Mouse (Mus musculus): ENCODE measurements around the gene Pla2g12a.

Gene Pla2g12a

GRCm38 (mm10) chr3:129893143-129893542 lies 14.7 kb downstream of the Pla2g12a start:
- intact Hi-C loops (cut with DNase I): no loop called here

DNA sequence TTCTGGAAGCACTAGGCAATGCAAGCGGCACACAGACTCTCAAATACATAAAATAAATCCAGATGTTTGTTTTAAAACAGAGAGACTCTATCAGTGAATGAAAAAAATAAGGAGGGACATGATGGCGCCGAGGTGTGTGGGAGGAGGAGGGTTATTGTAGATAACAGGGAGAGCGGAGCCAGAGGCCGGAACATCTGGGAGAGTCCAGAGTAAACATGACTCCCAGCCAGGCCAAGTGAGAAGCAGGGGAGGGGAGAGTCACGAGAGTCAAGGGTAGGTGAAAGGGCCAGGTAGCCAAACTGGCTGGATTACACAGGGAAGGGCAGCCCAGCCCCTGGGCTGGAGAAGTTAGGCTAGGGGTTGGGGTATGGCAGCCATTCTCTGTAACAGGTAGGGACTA lies 18.2 kb downstream of the Pla2g12a start:
- intact Hi-C loops (cut with DNase I): no loop called here

GRCm38 (mm10) chr3:129898886-129899285 lies 20.5 kb downstream of the Pla2g12a start:
- intact Hi-C loops (cut with DNase I): no loop called here

DNA sequence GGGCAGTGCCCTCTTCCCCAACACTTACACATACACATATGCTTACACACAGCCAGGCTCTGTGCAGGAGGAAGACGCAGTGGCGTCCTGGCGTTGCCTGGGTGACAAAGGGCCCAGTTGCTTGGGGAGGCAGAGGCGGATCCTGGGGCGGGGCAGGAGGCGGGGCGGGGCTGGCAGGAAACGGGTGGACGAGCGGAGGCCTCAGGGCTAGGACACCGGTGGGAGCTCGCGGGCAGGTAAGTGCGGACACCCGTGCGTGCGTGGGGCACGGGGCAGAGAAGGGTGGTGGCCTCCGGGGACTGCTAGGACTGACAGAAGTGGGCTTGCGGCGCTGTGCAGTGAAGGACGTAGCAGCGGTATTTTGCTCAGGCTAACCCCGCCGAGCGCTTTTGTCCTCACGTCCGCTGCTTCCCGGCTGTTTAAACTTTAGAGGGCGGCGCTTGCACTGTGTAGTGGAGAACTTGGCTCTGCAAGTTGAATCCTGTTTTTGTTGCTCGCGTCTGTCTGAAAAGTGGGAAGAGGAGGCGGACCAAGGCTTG lies 22.9 kb downstream of the Pla2g12a start, which contains the start of gene Casp6:
Casp6 (plus strand) TSS at position 155 of the 539 bp plus-strand sequence.
- intact Hi-C loops (cut with DNase I): loop anchor here (1.0 kb wide), 1 partner anchor 22 kb away; no protein-coding TSS in a partner anchor

GRCm38 (mm10) chr3:129903369-129903768 lies 25.0 kb downstream of the Pla2g12a start:
- intact Hi-C loops (cut with DNase I): no loop called here

- intact Hi-C loops (cut with DNase I): no loop called here
Observed at GRCm38 (mm10) chr3:129903866-129904265, 25.5 kb downstream of the Pla2g12a start.

DNA sequence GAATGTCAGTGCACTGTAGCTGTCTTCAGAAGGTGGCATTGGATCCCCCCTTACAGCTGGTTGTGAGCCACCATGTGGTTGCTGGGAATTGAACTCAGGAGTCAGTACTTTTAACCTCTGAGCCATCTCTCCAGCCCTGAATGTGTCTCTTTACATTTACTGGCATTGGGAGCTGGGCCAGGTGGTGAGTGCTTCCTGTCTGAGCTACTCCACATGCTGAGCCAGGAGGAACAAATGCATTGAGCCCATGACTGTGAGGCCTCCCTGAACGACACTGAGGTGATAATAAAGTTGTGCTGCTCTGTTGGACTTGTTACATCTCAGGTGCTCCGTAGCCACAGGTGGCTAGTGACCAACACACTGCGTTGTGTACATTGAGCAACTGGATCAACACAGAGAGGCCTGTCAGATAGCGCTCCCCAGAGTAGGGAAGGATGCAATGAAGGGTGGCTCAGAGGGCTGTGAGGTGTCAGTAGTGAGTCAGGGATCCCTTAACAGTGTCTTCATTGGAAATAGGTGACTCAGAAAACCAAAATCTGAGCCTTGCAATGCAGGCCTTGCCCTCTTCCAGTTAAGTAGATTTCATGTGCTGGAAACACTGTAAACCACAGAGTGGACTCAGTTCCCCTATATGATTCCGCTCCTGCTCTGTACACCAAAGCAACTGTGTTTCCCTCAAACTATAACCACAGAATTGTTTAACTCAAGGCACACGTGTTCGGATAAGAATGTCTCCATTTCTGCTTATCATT lies 26.2 kb downstream of the Pla2g12a start:
- intact Hi-C loops (cut with DNase I): no loop called here

- intact Hi-C loops (cut with DNase I): no loop called here
Observed at GRCm38 (mm10) chr3:129912025-129912424, 33.6 kb downstream of the Pla2g12a start.

GRCm38 (mm10) chr3:129913241-129913640 lies 34.8 kb downstream of the Pla2g12a start:
- intact Hi-C loops (cut with DNase I): no loop called here

GRCm38 (mm10) chr3:129917424-129917823 lies 39.0 kb downstream of the Pla2g12a start:
- intact Hi-C loops (cut with DNase I): loop anchor here (5.0 kb wide), 1 partner anchor 65 kb away; no protein-coding TSS in a partner anchor

DNA sequence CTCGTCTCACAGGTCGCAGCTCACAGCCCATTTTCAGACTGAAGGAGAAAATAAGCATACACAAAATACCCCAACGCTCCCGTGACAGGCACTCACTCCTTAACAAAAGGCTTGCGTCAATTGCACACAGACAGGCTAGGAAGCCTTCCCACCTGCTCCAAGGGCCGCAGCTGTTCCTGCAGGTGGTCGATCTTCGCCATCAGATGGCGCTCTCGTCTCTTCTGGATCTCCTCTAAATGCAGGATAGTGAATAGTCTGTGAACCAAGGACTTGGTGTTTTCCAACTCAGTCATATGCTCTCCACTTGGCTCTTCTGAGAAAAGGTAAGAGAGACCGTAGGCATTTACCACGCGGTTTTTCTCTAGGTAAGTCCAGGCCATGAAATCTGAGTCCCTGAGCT lies 40.0 kb downstream of the Pla2g12a start:
- intact Hi-C loops (cut with DNase I): loop anchor here (2.0 to 5.0 kb wide), 2 partner anchors 64 to 162 kb away; no protein-coding TSS in a partner anchor

DNA sequence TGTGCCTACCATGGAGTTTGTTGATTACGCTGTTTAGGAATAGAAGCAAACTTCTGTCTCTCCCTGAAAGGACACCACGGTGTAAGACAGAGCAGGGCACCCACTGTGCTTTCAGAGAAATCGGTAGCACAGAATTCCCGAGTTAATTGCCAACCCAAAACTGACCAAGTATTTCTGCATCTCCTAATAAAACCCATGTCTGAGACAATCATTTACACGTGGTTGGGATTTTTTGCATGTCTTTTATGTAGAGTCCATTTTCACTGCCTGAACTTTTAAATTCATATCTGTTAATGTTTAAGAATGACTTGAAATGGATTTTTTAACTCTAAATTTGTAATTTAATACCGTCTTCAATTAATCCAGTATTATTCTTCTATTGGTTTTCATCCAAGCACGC lies 45.2 kb downstream of the Pla2g12a start:
- intact Hi-C loops (cut with DNase I): no loop called here

DNA sequence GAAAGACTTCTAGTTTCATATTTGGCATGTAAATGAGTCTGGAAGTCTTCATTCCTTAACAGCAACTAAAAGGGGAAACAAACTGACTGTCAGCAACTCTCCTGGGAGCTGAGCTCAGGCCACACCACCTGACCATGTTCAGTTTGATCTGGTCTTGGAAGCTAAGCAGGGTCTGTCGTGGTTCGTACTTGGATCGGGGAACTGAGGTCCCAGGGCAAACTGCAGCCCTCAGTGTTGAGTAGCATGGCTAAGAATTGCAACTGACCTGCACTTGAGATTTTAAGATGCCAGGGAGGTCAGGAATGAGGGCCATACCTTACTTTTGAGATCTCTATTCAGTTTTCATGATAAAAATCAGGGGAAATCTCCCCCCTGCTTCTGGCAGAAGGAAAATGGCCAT lies 47.5 kb downstream of the Pla2g12a start:
- intact Hi-C loops (cut with DNase I): no loop called here

DNA sequence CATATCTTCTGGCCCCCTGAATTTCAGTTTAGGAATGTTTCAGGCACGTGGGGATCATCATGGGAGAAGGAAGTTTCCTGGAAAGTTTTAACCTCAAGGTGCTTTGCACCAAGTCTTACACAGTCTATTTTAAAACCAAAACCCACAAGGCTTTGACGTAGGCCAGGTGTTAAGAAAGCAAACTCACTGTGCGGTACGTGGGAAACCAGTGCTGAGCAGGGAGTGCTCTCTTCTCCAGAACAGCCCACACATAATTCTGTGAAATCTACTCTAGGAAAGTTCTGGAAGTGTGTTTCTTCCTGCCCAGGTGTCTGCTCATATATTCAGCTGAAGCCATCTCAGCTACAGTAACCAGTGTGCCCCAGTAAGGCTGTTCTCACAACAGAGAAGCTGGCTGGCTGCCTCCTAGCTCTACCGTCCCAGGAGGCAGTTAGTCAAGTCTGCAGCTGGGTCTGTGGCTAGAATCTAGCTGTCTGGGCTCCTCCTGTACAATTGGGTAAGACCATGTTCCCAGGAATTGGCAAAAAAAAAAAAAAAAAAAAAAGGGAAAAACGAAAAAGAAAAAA lies 51.9 kb downstream of the Pla2g12a start:
- intact Hi-C loops (cut with DNase I): no loop called here

DNA sequence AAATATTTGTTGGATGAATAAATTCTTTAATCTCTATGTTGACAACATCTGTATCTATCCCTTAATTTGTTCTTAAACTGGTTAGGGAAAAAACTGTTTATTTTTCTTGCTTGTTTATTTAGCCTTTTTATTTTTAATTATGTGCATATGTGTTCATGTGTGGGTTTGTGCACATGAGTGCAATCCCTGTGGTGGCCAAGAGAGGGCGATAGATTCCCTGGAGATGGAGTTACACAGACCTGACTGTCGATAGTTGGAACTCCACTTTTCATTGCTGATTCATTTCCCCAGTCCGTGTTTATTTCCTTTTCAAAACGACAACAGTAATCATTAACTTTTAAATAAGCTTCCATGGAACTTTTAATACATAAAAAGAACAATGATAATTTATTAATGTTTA lies 54.0 kb downstream of the Pla2g12a start:
- intact Hi-C loops (cut with DNase I): no loop called here

DNA sequence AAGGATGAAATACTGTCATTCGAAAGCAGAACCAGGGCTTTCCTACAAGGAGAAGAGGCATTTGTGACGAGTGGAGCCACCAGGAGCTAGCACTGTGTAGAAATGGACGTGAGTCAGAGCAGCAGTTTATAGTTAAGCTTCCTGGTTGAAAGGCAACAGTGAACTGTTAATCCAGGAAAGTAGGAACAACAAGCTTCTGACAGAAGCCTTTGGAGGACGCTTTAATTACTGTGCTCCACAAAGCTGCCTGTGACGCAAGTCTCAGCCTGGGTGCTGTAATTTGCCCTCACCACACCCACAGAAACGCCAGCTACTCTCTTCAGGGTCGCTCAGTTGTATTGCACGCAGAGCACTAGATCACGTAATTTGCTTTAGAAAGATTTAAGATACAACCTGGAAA lies 58.2 kb downstream of the Pla2g12a start:
- intact Hi-C loops (cut with DNase I): no loop called here

- intact Hi-C loops (cut with DNase I): no loop called here
Observed at GRCm38 (mm10) chr3:129937848-129938247, 59.4 kb downstream of the Pla2g12a start.

DNA sequence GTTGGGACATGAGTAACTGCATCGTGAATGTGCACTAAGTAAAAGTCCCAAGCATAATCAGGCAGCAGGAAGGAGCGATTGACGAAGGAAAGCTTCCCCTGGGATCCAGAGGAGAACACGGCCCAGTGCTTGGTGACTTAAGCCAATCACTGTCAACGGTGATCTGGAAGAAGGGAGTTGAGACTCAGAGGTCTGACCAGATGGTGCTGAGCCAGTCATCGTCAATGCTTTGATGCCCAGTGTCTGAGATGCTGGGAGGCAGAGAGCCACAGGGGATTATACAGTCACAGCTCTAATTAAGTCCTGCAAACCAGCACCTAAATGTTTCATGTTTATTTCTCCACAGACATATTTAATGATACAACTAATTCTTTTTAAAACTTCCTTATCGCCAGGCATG lies 60.7 kb downstream of the Pla2g12a start:
- intact Hi-C loops (cut with DNase I): no loop called here

GRCm38 (mm10) chr3:129940780-129941179 lies 62.4 kb downstream of the Pla2g12a start:
- intact Hi-C loops (cut with DNase I): no loop called here

GRCm38 (mm10) chr3:129941291-129941690 lies 62.9 kb downstream of the Pla2g12a start:
- intact Hi-C loops (cut with DNase I): no loop called here

GRCm38 (mm10) chr3:129943813-129944212 lies 65.4 kb downstream of the Pla2g12a start:
- intact Hi-C loops (cut with DNase I): no loop called here
